Mouse (Mus musculus): ENCODE results near the gene Gtf3c1. TPM values are rescaled to one million over a fixed set of nuclear protein-coding genes. Genes with fewer than 3 reads are reported as not detected.
A peak's percentile ranks its signal among the peaks of the same experiment; 100 is the strongest.

The Gtf3c1 gene
- polyA plus RNA-seq, 1 experiment = 25.8 TPM

DNA sequence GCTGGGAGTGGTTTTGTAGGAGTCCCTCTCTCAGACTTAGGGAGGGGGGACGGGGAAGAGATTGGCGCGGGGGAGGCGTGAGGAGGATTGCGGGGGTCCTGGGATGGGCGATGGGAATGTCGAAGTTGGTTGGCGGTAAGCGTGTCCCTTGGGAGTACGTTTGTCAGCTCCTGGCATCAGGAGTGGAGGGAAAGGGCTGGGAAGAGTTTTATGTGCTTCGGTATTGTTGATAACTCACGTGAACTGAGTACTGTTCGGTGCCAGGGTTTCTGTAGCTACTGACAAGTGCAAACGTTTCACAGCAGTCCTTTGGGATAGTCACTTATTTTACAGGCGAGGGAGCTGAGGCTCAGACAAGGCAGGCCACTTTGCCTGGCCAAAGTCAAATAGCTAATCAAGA lies 520 bp upstream of the Gtf3c1 start:
- WGBS = 4% methylated on average over 15 of the region's 15 CpGs
- peaks cover 17% of the 10 kb centered on the region; the same call in 1 of the 2 replicates for H3K4me1 ChIP-seq (ENCODE audit: control insufficient read depth, insufficient read depth, insufficient read length)
- no peaks in the 10 kb centered on the region for H3K27me3 ChIP-seq (ENCODE audit: control insufficient read depth, insufficient read depth, low read length)
- H3K36me3 ChIP-seq (ENCODE audit: control insufficient read depth, insufficient read depth, low read length) = peaks cover 7% of the 10 kb centered on the region
- no peak for TF ChIP-seq POLR2A (IDR thresholded peaks at IDR 0.05; ENCODE audit: low read depth, low read length)
- TF ChIP-seq CTCF (IDR thresholded peaks at IDR 0.05; ENCODE audit: extremely low read depth, insufficient read depth, insufficient read length, insufficient replicate concordance) = no peak
- H3K4me3 ChIP-seq (ENCODE audit: extremely low read depth, insufficient read depth, insufficient read length) = peak overlapping the region; percentile 93
- no peak for DNase-seq (ENCODE audit: low read depth in 1 of 2, low spot score in 2 of 2)
- 0 out of 2 replicates have a peak overlapping the region, but pooled peaks have one; percentile 31 for H3K27ac ChIP-seq (ENCODE audit: insufficient read depth, low read length)

DNA sequence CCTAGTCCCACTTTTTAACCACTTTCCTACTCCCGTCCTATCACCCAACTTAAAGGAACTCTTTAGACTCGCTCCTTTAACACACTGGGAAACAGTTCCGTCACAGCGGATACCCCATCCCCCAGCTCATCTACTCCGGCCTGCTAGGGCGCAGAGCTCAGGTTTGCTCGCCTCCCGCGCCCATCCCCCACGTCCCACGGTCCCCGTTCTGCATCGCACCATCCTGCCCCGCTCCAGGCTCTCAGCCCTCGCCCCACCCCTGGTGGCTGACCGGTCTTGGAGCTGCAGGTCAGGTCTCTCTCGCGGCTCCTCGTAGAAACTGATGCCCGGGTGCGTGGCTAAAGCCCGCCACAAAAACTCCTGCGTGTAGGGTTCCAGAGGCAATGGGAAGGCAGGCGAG lies 394 bp downstream of the Gtf3c1 start:
- Histone ChIP-seq H3K36me3 (ENCODE audit: control insufficient read depth, insufficient read depth, low read length) (peaks cover 13% of the 10 kb centered on the region), H3K4me3 (ENCODE audit: extremely low read depth, insufficient read depth, insufficient read length) (peak overlapping the region; percentile 85), H3K4me1 (ENCODE audit: control insufficient read depth, insufficient read depth, insufficient read length) (peaks cover 17% of the 10 kb centered on the region; the same call in 1 of the 2 replicates), H3K27me3 (ENCODE audit: control insufficient read depth, insufficient read depth, low read length) (no peaks in the 10 kb centered on the region), H3K27ac (ENCODE audit: insufficient read depth, low read length) (peak overlapping the region; percentile 63)
- DNase-seq (ENCODE audit: low read depth in 1 of 2, low spot score in 2 of 2) = peak in 1 of 2 experiments; percentile 58
- 1% methylated on average over 24 of the region's 24 CpGs for WGBS
- TF ChIP-seq CTCF (IDR thresholded peaks at IDR 0.05; ENCODE audit: extremely low read depth, insufficient read depth, insufficient read length, insufficient replicate concordance) = no peak; the same call in 1 of the 2 replicates
- TF ChIP-seq POLR2A (IDR thresholded peaks at IDR 0.05; ENCODE audit: low read depth, low read length) = no peak

DNA sequence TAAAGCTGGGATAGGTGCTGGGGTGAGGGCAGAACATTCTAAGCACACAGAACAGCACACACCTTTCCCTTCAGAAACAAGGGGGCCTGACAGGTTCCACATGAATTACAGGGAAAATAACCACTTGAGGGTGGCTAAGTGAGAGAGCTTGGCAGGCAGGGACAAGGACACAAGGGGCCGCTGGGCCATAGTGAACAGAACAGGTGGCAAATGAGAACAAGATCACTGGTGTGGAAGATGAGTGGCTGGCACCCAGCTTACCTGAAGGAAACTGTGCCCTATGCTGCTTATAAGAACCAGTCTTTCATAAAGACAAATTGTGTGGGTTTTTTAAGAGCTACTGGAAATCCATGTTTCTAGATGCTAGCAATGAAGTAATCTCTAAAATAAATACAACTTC lies 4.8 kb downstream of the Gtf3c1 start:
- Histone ChIP-seq H3K4me3 (ENCODE audit: extremely low read depth, insufficient read depth, insufficient read length) (no peak overlapping the region), H3K27ac (ENCODE audit: insufficient read depth, low read length) (no peak overlapping the region), H3K27me3 (ENCODE audit: control insufficient read depth, insufficient read depth, low read length) (no peaks in the 10 kb centered on the region), H3K4me1 (ENCODE audit: control insufficient read depth, insufficient read depth, insufficient read length) (peaks cover 14% of the 10 kb centered on the region; the same call in 1 of the 2 replicates), H3K36me3 (ENCODE audit: control insufficient read depth, insufficient read depth, low read length) (peaks cover 44% of the 10 kb centered on the region)
- 100% methylated on average over 1 of the region's 1 CpGs for WGBS
- no peak for DNase-seq (ENCODE audit: low read depth in 1 of 2, low spot score in 2 of 2)
- TF ChIP-seq POLR2A (IDR thresholded peaks at IDR 0.05; ENCODE audit: low read depth, low read length) (no peak), CTCF (IDR thresholded peaks at IDR 0.05; ENCODE audit: extremely low read depth, insufficient read depth, insufficient read length, insufficient replicate concordance) (no peak)

DNA sequence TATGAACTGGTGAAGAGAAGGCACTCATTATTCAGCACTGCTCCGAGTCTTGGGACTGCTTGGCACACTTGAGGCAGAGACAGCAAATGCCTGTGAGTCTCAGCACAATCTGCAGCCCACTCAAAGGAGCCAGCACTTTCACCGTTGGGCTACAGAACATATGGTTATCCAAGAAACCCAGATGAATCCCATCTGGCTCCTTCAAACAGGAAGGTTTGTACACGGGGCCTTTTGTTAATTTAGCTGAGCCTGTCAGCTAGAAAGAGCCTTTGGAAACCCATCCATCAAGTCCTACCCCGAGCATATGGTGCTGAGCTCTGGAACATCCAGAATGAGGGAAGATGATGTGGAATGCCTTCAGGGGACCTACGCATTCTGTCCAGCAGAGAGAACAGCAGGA lies 13.5 kb downstream of the Gtf3c1 start:
- 89% methylated on average over 5 of the region's 5 CpGs for WGBS

DNA sequence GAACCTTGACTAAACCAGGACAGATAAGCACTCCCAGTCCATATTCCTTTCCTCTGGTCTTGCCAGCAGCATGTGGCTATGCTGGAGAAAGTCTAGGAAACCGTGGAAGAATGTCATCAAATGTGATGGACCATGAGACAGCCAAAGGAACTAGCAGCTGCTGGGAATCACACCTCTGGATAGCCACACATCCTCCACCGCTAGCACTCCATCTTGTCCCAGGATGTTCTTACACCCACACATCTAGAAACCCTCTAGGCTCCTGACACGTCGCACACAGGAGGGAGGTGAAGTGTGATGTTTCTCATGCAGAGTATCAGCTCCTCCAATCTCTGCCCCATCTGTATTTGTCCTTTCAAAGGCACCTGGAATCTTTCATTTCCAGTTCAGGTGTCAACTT lies 17.1 kb downstream of the Gtf3c1 start:
- Histone ChIP-seq H3K27ac (ENCODE audit: insufficient read depth, low read length) (no peak overlapping the region), H3K36me3 (ENCODE audit: control insufficient read depth, insufficient read depth, low read length) (peaks cover 49% of the 10 kb centered on the region), H3K4me1 (ENCODE audit: control insufficient read depth, insufficient read depth, insufficient read length) (no peaks in the 10 kb centered on the region), H3K27me3 (ENCODE audit: control insufficient read depth, insufficient read depth, low read length) (no peaks in the 10 kb centered on the region), H3K4me3 (ENCODE audit: extremely low read depth, insufficient read depth, insufficient read length) (no peak overlapping the region)
- WGBS = 88% methylated on average over 4 of the region's 4 CpGs
- TF ChIP-seq POLR2A (IDR thresholded peaks at IDR 0.05; ENCODE audit: low read depth, low read length) (no peak), CTCF (IDR thresholded peaks at IDR 0.05; ENCODE audit: extremely low read depth, insufficient read depth, insufficient read length, insufficient replicate concordance) (no peak)
- no peak for DNase-seq (ENCODE audit: low read depth in 1 of 2, low spot score in 2 of 2)

More for the DNA sequence above, 13.5 kb downstream of the Gtf3c1 start:
- H3K27ac ChIP-seq (ENCODE audit: insufficient read depth, low read length) = no peak overlapping the region
- no peak for TF ChIP-seq CTCF (IDR thresholded peaks at IDR 0.05; ENCODE audit: extremely low read depth, insufficient read depth, insufficient read length, insufficient replicate concordance)
- no peak for TF ChIP-seq POLR2A (IDR thresholded peaks at IDR 0.05; ENCODE audit: low read depth, low read length)
- no peak for DNase-seq (ENCODE audit: low read depth in 1 of 2, low spot score in 2 of 2)
- H3K27me3 ChIP-seq (ENCODE audit: control insufficient read depth, insufficient read depth, low read length) = no peaks in the 10 kb centered on the region
- peaks cover 66% of the 10 kb centered on the region for H3K36me3 ChIP-seq (ENCODE audit: control insufficient read depth, insufficient read depth, low read length)
- H3K4me3 ChIP-seq (ENCODE audit: extremely low read depth, insufficient read depth, insufficient read length) = no peak overlapping the region
- no peaks in the 10 kb centered on the region for H3K4me1 ChIP-seq (ENCODE audit: control insufficient read depth, insufficient read depth, insufficient read length)

GRCm38 (mm10) chr7:125679936-125680335 lies 27.6 kb downstream of the Gtf3c1 start:
- WGBS = 63% methylated on average over 9 of the region's 9 CpGs
- TF ChIP-seq CTCF (IDR thresholded peaks at IDR 0.05; ENCODE audit: extremely low read depth, insufficient read depth, insufficient read length, insufficient replicate concordance) (no peak), POLR2A (IDR thresholded peaks at IDR 0.05; ENCODE audit: low read depth, low read length) (no peak)
- peak in 1 of 2 experiments; percentile 9 for DNase-seq (ENCODE audit: low read depth in 1 of 2, low spot score in 2 of 2)
- Histone ChIP-seq H3K4me3 (ENCODE audit: extremely low read depth, insufficient read depth, insufficient read length) (no peak overlapping the region), H3K4me1 (ENCODE audit: control insufficient read depth, insufficient read depth, insufficient read length) (no peaks in the 10 kb centered on the region; the same call in 1 of the 2 replicates), H3K27me3 (ENCODE audit: control insufficient read depth, insufficient read depth, low read length) (no peaks in the 10 kb centered on the region), H3K27ac (ENCODE audit: insufficient read depth, low read length) (no peak overlapping the region), H3K36me3 (ENCODE audit: control insufficient read depth, insufficient read depth, low read length) (peaks cover 35% of the 10 kb centered on the region)

DNA sequence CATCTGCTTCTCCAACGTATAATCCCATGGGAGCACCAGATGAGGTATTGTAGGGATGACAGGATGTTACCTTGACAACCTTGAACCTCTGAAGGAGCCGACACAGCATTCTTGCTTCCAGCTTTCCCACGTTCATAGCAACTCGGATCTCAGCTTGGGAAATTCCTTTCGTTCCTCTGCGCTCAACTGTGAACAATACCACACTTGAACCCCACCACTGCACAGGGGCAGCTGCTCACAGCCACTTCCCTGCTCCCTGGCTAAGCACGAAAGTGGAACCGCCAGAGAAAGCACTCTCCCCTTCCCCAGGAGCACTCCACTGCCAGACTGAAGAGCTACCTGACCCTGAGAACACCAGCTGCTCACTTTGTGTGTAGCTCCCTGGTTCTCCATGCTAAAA lies 28.8 kb downstream of the Gtf3c1 start:
- no peak for DNase-seq (ENCODE audit: low read depth in 1 of 2, low spot score in 2 of 2)
- WGBS = 93% methylated on average over 8 of the region's 8 CpGs
- peaks cover 42% of the 10 kb centered on the region for H3K36me3 ChIP-seq (ENCODE audit: control insufficient read depth, insufficient read depth, low read length)

More for the DNA sequence above, 28.8 kb downstream of the Gtf3c1 start:
- Histone ChIP-seq H3K27ac (ENCODE audit: insufficient read depth, low read length) (no peak overlapping the region), H3K27me3 (ENCODE audit: control insufficient read depth, insufficient read depth, low read length) (no peaks in the 10 kb centered on the region), H3K4me3 (ENCODE audit: extremely low read depth, insufficient read depth, insufficient read length) (no peak overlapping the region), H3K4me1 (ENCODE audit: control insufficient read depth, insufficient read depth, insufficient read length) (no peaks in the 10 kb centered on the region; the same call in 1 of the 2 replicates)
- no peak for TF ChIP-seq POLR2A (IDR thresholded peaks at IDR 0.05; ENCODE audit: low read depth, low read length)
- TF ChIP-seq CTCF (IDR thresholded peaks at IDR 0.05; ENCODE audit: extremely low read depth, insufficient read depth, insufficient read length, insufficient replicate concordance) = no peak
